Mouse (Mus musculus) brown adipose tissue, adult 24 weeks (tissue): ENCODE measurements at regions not wholly inside any gene's neighbourhood (a gene's known extent, or its start where the extent isn't known, plus 50 kb on each side); places are given as distances from the start of the nearest gene placed in this dataset.

Experiments used
- H3K27ac ChIP-seq: fragments of 200-500 bp; replicated peaks from 2 replicates; pipeline ENCODE4 v1.5.1; 2012; ENCODE audit warnings: low read depth, mild to moderate bottlenecking, low read length
- H3K4me1 ChIP-seq: fragments of 200-500 bp; 2 replicates; pipeline ENCODE4 v1.6.1; 2012; ENCODE audit warnings: low read length, mixed read lengths; ENCODE audit not compliant: control insufficient read depth, insufficient read depth, insufficient read length
- H3K4me3 ChIP-seq: fragments of 200-500 bp; 2 replicates; pipeline ENCODE4 v1.5.1; 2012; ENCODE audit warnings: low read depth, mild to moderate bottlenecking, low read length, moderate library complexity; ENCODE audit not compliant: insufficient read depth

DNA sequence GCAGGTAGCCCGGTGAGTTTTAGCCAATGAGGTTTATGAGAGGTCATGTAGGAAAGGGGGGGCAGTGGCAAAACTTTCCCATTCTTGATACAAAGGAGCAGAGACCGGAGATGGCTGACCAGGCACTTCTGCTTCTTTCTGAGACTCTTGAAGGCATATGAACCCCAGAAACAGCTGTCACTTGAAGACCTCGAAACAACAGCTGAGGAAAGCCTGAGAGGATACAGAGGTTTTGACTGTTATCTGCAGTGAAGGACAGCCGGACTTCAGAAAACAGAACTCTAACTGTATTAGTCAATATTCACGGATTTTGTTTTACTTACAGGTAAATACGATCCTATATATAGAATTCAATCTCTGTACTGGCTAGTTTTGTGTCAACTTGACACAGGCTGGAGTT is 50.0 kb upstream of the Tiparp start:
- peaks cover 2% of the 10 kb centered on the region; the same call in 1 of the 2 replicates for H3K4me1 ChIP-seq
- no peak overlapping the region for H3K27ac ChIP-seq
- no peak overlapping the region for H3K4me3 ChIP-seq

DNA sequence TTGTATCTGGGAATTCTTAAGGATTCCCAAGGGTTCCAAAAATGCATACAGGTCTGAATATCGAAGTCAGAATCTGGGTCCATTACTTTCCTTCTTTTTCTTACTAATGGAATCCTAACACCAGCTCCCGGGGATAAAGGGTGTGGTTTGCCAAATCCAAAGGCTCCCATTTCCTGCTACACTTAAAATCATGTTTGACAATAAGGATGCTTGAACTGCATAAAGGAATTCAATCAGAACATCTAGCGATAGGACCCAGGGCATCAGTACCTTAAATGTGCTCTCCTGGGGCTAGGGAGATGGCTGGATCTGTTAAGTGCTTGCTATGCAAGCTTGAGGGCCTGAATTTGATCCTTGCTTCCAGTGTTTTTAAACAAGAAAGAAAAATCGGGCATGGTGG is 51.1 kb upstream of the Tiparp start:
- Histone ChIP-seq H3K4me1 (no peaks in the 10 kb centered on the region), H3K27ac (no peak overlapping the region), H3K4me3 (no peak overlapping the region)

DNA sequence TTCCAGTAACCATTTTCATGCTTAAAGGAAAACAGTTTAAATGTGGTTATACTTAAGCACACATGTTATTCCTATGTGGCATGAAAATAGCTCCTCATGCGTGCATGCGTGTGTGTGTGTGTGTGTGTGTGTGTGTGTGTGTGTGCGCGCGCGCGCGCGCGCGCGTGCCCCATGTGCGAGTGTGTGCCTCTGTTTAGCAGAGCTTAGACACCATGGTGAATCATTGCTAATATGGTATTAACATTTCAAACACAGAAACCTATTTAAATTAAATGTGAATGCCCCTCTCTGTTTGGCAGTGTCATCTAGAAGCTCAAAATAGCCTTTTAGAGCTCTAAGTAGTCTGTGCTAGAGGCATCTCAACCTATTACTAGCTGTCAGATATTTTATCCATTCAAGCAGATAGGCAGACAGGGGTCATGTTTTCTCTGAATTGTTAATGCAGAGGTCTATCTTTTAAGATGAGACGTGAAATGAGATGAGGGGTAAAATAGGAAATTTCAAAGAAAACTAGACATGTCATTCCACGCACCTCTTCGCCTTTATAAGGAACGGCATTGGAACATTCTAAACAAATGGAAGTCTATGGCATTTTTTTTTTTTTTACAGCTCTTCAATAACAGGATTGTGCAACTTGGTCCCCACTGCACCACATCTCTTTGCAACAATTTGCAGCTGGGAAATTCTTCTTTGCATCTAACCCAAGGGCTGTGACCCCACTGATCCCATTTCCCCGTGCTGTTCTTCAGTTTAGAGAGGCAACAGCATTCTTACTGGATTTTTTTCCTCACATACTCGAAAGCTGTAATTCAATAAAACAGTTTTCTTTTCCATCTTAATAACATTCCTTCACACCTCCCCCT is 51.9 kb upstream of the Tiparp start:
- Histone ChIP-seq H3K4me3 (no peak overlapping the region), H3K4me1 (no peaks in the 10 kb centered on the region), H3K27ac (no peak overlapping the region)

DNA sequence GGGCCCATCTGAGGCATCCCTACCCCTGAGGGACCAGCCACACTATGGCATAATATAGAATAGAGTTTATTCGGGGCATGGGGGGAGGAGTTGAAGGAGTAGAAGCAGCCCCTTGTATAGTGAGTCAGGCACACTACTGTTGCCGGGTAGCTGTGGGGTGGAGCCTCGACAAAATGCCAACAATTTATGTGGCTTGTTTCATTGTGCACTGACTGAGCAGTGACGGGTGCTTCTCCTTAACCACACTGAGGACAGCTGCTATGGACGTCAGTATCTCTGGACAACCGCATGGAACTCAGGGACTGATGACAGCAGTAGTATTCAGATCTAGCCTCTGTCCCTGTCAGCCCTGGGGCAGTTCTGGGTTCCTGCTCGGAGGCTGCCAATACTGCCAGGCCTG is 53.6 kb upstream of the Tiparp start:
- Histone ChIP-seq H3K4me1 (no peaks in the 10 kb centered on the region), H3K27ac (no peak overlapping the region), H3K4me3 (no peak overlapping the region)

DNA sequence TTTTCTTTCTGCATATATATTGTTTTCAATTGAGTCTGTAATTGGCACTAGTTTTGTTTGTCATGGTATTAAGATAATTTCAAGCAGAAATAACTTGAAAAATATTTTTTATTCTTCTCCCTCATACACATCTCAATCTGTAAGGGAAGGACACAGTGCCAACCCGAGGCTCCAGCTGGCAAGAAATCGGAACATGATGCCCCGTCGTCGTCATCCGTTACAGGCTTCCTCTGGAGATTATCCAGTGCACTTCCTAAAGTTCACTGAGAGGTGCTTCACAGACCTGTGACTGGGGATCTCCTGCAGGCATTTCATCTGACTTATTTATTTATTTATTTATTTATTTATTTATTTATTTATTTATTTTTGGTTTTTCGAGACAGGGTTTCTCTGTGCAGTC is 56.4 kb upstream of the Tiparp start:
- Histone ChIP-seq H3K4me1 (no peaks in the 10 kb centered on the region; the same call in 1 of the 2 replicates), H3K4me3 (no peak overlapping the region), H3K27ac (no peak overlapping the region)

DNA sequence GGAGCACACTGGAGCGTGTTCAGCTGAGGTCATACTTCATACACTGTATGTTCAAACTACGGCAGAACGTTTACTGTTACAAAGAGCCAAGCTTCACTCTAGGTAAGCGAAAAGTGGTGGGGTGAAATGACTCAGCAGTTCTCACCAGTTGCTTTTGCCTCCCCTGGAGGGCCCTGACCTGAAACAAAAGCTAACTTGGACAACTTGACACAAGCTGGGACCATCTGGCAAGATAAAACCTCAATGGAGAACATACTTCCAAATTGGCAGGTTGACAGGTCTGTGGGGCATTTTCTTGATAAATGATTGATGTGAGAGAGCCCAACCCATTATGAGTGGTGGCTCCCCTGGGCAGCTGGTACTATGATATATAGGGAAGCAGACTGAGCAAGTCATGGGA is 59.0 kb upstream of the Tiparp start:
- Histone ChIP-seq H3K4me3 (no peak overlapping the region), H3K4me1 (no peaks in the 10 kb centered on the region; the same call in 1 of the 2 replicates), H3K27ac (peak overlapping the region; percentile 49)

DNA sequence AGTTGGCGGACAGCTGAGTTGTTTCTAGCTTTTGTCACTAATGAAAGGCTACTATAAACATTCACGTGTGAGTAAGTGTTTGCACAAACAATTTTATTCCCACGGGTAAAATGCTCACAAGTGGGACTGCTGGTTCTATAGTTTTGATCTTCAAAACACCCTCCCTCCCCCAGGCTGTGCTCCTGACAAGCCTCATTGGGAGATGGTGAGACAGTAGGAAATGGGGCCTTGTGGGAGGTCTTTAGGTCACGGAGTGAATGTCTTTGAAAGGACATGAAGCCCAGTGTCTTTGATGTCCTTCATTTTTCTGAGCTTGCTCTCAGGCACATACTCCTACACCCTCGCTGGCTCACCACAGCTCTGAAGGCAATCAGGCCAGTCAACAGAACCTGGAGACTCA is 63.4 kb upstream of the Tiparp start:
- Histone ChIP-seq H3K4me3 (no peak overlapping the region), H3K27ac (no peak overlapping the region), H3K4me1 (no peaks in the 10 kb centered on the region; the same call in 1 of the 2 replicates)

DNA sequence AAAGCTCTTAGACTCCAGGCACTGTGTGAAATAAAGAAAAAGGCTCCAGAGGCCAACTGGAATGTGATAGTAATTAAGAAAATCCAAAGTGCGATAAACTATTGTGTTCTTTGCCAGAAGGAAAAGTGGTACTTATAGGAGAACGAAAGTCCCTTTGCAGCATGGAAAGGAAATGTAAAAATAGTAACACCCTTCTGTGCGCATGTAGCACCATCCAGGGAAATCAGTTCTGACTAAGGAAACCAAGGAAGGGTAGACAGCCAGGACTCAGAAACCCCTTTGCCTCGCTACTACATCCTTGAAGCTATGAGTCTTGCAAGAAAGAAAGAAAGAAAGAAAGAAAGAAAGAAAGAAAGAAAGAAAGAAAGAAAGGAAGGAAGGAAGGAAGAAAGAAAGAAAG is 67.3 kb upstream of the Tiparp start:
- H3K4me1 ChIP-seq = no peaks in the 10 kb centered on the region; the same call in 1 of the 2 replicates
- H3K27ac ChIP-seq = no peak overlapping the region
- no peak overlapping the region for H3K4me3 ChIP-seq

DNA sequence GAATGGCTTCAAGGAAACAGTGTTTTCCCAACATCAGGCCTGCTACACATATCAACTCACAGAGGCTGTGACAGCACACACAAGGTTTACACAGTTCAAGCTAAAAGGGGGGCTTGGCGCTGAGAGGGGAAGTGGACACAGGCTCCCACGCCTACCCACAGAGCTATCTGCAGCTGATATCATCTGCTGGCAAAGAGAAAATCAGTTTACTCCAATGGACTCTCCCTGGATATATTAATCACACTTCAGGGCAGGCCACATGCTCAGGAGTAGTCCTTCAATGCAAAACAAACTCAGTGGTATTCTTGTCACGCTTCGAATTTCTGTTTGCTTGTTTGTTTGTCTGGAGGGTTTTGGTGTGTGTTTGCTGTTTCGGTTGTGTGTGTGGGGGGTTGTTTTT is 67.3 kb upstream of the Ssr3 start:
- H3K4me1 ChIP-seq = no peaks in the 10 kb centered on the region; the same call in 1 of the 2 replicates
- H3K4me3 ChIP-seq = no peak overlapping the region

DNA sequence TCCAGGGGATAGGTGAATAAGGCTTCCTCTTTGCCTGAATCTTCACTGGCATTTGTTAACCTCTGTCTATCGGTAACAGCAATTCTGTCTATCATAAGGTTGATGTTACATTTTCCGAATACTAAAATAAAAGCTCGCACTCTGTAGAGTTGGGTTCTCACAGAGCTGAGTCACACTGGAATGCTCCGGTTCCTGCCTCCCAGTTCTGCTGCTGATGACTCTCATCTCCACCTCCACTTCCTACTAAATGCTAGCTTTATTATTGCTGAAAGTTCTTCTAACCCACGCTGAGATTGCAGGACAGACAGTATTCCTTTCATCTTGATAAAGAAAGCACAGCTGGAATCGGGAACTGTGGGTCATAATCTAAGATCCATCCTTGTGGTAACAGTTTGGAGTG is 65.5 kb upstream of the Ssr3 start:
- Histone ChIP-seq H3K4me1 (no peaks in the 10 kb centered on the region; the same call in 1 of the 2 replicates), H3K4me3 (no peak overlapping the region), H3K27ac (no peak overlapping the region)

More for the DNA sequence above, 67.3 kb upstream of the Ssr3 start:
- H3K27ac ChIP-seq = no peak overlapping the region

DNA sequence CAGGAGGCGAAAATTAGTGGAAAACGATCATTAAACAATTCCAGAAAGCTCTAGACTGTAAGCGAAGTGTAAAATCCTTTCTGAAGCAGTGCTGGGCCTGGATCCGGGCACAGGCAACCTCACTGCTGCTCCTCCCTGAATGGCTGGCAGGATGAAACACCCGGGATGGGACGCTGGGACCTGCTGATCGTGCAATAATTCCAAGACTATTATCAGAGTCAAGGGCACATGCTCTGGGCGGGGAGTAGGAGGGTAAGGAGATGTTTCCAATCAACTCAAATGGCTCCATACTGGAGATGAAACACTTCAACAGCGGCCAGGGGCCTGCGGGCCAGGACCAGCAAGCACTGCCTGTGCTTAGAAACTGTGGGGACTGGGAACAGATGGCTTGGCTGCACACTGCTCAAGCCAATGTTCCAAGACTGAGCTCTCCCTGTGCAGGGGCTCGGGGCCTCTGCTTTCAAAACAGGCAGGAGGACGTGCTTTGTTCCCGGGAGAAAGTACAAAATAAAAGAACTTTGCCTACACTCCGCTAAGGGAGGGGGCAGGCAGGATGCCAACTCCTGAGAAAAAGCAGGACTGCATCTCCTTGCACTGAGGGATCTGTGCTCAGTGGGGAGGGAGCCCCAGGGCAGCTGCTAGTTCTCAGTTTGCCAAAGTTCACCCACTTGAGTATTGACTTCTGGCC is 63.3 kb upstream of the Ssr3 start:
- peak overlapping the region; percentile 5; the same call in 1 of the 2 replicates for H3K4me3 ChIP-seq
- no peak overlapping the region; the same call in 1 of the 2 replicates for H3K27ac ChIP-seq
- H3K4me1 ChIP-seq = no peaks in the 10 kb centered on the region; the same call in 1 of the 2 replicates

DNA sequence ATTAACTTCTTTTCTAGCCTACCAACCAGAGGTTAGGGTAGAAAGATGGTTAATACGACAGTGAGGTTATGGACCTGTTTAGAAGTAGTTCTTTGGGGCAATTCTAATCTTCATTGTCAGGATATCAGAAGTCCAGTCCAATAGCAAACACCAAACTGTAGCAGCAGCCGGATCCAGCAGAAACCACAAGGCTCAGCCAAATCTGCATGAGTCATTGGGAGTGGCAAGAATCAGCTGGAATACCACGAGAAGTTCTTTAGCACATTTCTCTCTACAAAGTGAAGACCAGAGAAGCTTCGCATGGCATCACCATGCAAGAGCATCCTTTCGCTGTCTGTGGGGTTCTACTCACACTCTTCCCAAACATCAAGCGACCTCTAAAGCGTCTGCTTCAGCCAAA is 61.9 kb upstream of the Ssr3 start:
- Histone ChIP-seq H3K27ac (no peak overlapping the region), H3K4me3 (no peak overlapping the region), H3K4me1 (no peaks in the 10 kb centered on the region)

DNA sequence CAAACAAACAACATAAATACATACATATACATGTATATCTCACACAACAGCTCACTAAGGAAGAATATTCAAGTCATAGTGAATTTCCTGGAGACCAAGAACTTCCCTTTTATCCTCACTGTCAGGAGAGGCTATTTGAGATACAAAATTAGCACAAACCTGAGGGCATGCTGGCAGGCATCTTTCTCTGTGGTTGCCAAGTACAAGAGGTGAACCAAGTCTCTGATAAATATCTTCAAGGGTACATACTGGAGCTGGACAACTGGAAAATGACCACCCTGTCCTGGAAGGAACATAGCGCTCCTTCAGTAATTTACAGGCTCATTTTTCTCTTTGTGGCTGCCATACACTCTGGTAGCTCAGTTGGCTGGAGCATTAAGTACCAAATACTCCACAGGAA is 56.8 kb upstream of the Ssr3 start:
- H3K27ac ChIP-seq = no peak overlapping the region
- H3K4me3 ChIP-seq = no peak overlapping the region
- H3K4me1 ChIP-seq = no peaks in the 10 kb centered on the region

DNA sequence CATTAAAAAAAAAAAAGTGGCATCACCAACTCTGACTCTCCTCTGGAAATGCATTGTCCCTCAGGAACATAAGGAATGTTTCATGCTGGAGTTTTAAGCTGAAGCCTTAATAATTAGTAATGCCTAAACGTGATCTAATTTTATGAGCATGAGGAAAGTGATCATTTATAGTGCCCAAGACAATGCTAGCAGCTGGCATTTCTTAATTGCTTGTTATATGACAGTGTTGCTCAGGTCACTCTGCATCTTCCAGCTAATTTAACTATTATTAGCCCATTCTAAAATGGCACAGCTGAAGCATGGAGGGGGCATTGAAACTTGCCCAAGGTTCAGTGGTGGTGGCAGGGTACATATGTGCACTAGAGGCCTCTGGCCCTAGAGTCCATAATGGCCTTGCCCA is 51.3 kb upstream of the Ssr3 start:
- H3K27ac ChIP-seq = no peak overlapping the region
- no peak overlapping the region for H3K4me3 ChIP-seq

DNA sequence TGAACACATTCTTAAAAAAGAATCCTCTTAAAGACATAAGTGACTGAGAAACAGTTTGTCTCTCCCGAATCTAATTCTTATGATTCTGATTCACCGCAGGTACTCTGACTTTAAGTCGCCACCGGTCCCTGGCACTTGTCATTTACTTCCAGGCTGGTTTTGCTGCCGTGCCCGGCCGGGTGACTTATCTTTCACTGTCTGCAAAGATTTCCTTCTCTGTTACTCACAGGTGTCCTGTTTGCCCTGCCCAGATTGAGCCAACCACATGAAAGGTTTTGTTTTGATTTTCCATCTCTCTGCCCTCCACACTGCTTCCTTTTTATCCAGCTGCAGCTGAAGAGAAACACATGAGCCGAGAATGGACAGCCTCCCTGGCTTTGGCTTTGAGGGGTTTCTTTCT is 50.5 kb upstream of the Ssr3 start:
- H3K27ac ChIP-seq = no peak overlapping the region

More for the DNA sequence above, 51.3 kb upstream of the Ssr3 start:
- no peaks in the 10 kb centered on the region for H3K4me1 ChIP-seq

DNA sequence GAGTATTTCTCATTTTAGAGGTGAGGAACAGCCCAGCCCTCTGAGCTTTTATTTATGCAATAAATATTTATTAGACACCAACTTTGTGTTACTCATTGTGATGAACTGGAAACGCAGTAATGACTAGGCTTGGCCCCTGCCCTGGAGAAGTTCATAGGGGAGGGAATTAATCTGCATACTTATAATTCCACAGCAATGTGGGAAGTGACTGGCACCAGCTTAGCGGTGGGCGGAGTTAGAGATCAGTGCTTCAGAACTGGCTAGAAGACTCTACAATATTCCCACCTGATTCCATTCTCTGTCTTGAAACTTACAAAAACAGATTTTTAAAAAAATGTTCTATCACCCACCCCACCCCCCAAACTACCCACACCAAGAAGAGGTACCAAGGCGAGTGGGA is 49.8 kb upstream of the Ssr3 start:
- H3K27ac ChIP-seq = peak overlapping the region; percentile 74; the same call in 1 of the 2 replicates
- H3K4me3 ChIP-seq = no peak overlapping the region
- no peaks in the 10 kb centered on the region for H3K4me1 ChIP-seq

More for the DNA sequence above, 50.5 kb upstream of the Ssr3 start:
- H3K4me3 ChIP-seq = no peak overlapping the region
- no peaks in the 10 kb centered on the region for H3K4me1 ChIP-seq
